Mouse (Mus musculus): ENCODE data around the gene Itgal.

- TF ChIP-seq CTCF (IDR thresholded peaks at IDR 0.05; ENCODE audit: low read depth) (no peak), EP300 (IDR thresholded peaks at IDR 0.05; ENCODE audit: low read depth) (peak; percentile 41; the same call in 1 of the 2 replicates)
These were observed 21.9 kb upstream of the Itgal start, which contains the start of gene Sephs2 for GRCm38 (mm10) chr7:127273925-127274789.
